Mouse (Mus musculus): ENCODE measurements around the gene 2010300C02Rik. TPM values are rescaled to one million over a fixed set of nuclear protein-coding genes. Genes with fewer than 3 reads are reported as not detected.

Gene 2010300C02Rik
- polyA plus RNA-seq, 1 experiment: 26.2 TPM

DNA sequence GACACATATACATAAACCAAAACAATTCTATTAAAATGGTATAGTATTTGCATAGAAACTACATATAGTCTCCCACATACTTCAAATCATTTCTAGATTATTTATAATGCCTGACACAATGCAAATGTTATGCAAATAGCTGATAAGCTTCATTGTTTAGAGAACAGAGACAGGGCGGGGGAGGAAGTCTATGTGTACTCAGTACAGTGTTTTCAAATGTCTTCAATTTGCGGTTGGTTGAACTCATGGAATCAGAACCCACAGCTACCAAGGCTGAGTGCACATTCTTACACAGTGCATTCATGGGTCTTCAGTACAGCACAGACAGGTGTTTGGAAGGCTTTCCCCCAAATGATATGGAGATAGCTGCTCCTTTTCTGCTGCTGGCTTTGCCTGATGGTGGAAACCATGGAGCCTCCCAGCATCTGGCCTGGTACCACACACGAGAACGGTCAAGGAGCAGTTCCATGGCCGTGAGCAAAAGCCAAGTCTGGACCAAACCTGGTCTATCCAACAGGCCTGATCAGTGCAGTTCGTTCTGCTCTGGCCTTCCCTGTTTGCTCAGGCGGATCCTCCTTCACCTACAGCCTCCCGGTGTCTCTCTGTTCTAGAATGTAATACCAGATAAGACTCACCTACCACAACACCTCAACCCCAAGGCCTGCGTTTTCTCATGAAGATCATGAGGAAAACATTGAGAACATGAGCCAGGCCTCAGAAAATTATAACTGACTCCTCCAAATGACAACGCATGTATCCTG, 8.1 kb downstream of the 2010300C02Rik start:
- DNase-seq (ENCODE audit: low read depth): no peak

DNA sequence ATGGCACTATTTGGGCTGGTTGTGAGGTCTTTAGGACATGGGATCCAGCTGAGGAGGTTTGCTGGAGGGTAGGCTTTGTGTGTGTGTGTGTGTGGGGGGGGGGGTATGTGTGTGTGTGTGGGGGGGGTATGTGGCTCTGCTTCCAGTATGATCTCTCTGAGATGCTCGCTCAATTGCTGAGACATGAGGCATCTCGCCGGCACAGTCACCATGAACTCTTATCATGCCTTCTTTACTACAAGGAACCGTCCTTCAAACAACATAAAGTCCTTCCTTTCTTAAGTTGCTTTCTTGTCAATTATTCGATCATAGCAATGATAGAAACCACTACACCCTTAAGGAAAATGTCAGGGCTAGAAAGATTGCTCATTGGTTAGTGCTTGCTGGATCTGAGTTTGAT, 8.8 kb downstream of the 2010300C02Rik start:
- no peak for DNase-seq (ENCODE audit: low read depth)

DNA sequence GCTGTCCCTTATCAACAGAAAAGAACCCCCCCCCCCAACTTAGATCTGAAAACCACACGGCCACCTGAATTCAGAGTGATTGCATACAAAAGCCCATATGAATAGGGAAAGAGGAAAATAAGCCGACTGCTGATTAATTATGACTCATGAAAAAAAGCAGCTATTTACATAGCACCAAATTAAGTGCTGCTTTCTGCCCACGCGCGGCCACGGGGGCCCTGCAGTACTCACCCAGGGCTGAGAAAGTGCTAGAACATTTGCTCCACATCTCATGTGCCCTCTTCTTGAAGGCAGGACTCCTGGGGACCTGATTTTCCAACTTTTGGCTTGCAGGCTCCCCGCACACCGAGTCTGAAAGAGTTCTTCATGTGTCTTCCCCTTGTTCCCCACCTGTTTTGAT, 10.1 kb downstream of the 2010300C02Rik start:
- DNase-seq (ENCODE audit: low read depth): no peak

DNA sequence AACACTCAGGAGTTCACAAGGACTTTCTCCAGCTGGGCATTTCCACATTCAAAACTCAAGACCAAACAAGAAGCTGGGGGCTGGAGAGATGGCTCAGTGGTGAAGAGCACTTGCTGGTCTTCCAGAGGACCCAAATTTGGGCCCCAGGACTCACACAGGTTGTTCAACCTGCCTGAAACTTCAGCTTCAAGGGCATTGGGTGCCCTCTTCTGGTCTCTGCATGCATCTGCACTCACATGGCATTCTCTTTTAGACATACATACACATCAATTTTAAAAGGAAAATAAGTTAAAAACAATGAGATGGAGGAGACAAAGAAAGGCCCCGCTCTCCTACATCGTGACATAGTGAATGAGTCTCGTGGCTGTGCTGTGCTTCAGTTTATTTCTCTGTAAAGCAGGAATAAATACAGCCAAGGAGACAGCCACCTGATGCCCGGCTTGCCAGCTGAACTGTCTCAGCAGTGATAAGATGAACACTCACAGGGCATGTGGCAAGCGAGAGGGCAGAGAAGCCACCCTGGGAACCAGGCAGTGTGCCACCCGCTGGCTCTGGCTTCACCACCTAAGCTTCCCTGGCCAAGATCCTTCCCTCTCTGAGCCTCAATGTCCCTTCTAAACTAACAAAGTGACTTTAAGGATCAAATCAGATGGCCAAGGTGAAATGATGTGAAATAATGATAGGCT, 11.5 kb downstream of the 2010300C02Rik start:
- no peak for DNase-seq (ENCODE audit: low read depth)

DNA sequence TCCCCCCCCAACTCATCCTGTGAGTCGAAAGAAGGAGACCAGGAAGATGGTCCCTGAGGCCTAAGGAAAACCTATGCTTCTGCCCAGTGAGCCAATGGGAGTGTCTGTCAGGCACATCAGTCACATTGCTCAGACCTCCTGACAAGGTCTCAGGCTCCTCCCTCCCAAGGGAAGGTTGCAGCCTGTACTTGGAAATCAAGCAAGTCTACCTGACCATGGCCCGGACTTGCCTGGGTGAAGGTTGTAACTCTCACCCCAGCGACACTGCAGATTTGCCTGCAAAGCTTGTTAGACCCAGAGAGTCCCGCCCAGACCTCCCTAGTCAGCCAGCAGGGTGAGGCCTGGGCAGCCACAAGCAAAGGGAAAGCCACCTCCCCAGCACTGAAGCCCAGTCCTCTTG, 17.6 kb downstream of the 2010300C02Rik start:
- no peak for DNase-seq (ENCODE audit: low read depth)

DNA sequence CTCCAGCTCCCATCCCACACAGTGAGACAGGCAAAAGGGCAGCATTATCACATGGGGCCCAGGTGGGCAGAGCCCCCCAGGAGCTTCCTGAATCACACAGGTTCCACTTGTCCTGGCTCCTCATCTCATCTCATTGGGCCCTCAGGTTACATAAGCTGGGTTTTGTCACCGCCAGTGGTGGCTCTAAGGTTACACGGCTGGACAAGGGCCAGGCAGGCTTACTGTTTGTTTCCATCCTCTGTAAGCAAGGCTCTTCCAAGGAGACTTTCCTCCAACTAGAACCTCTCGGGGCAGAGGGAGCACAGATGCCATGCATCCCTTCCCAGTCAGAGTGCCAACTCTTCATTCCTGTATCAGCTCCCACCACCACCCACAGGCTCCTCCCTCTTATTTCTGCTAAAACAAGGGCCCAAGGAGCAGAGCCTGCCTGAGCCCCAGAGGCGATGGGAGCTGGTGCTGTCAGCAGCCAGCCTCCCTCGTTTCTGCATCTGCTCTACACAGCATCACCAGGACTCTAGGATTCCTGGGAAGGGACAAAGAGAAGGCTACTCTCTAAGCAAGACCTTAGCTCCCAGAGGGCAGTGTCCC, 20.9 kb downstream of the 2010300C02Rik start:
- no peak for DNase-seq (ENCODE audit: low read depth)

DNA sequence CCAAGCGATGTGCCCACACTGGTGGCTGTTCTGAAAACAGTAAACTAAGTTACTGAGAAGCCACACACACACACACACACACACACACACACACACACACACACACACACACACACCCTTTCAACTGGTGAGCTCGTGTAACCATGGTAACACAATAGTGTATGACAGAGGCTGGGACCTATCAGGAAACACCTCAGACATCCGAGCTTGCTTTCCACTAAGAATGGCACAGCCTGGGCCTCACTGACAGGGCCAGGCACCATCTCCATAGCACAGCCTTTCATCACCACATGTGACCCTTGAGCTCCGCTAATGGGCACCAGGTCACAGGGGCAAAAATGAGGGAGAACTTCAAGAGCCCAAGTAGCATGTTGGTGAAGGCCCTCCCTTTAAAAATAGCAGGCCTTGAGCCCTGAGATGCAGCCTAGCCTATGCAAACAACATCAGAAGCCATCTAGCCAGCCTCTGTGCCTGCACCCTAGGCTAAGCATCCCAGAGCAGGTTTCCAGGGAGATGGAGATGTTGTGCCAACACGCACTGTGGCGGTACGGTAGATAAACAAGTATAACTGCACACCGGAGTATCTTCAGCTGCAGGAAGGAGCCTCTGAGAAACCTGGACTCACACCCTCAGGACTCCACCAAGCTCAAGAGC, 21.6 kb downstream of the 2010300C02Rik start:
- DNase-seq (ENCODE audit: low read depth): no peak

DNA sequence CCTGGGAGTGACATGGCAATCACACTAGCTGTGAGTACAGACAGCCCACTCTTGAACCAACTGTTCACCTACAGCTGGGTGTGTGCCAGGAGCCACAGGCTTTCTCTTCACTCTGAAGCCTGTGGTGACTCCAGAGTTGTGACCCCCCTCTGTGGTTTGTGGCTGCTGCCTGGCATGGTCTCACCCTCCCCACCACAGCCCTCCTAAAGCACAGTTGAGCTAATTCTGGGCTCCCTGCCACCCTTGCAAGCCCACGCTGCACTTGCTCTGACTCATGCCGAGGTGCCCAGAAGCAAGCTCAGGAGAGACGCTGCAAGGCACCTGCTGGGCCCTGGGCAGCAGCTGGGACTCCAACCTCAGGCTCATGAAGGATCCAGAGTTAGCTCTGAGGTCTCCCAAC, 23.0 kb downstream of the 2010300C02Rik start:
- no peak for DNase-seq (ENCODE audit: low read depth)

DNA sequence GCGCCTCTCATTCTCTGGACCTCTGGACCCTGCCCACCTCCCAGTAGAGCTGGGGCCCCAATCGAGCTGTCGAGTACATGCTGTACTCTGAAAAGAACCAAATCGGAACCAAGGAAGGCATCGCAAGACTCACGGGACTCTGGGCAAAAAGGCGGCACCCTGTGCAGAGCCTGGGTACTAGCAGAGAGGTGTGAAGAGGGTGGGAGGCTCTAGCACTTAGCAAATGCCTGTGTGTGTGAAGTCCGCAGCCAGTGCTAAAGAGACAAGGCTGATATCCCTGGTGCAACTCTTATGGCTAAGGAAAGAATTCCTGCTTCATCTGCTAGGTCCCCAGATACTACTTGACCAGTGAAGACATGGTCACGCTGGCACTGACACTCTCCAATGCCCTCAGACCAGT, 24.2 kb downstream of the 2010300C02Rik start:
- no peak for DNase-seq (ENCODE audit: low read depth)

DNA sequence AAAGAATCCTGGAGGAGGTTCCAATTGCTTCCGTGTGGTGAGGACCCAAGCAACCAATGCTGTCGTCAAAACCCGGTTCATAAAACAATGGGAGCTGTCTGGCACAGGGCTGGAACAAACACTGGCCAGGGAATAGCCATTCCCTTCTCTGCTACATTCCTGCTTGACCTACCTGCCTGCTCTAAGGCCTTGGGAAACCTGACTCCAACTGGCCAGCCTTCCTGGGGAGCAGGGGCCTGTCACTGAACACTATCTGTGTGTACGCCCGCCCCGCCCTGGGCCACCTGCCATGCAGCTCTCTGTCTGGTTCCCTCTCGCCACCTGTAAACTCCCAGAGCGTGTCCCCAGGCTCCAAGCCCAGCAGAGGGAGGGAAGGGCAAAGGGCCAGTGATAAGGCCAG, 25.5 kb downstream of the 2010300C02Rik start:
- no peak for DNase-seq (ENCODE audit: low read depth)

DNA sequence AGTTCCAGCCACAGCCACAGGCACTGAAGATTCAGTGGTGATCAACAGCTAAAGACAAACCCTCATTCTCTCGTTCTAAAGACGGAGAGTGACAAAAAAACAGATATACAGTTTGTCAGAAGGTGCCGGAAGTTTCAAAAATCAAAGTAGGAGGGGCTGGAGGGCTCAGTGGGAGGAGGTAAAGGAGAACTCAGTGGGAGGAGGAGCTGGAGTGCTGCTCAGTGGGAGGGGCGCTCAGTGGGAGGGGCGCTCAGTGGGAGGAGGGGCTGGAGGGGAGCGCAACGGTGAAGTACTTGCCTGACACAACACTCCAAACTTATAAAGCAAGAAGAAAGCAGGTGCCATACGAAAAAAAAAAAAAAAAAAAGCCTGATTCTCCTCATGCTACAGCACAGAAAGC, 28.7 kb downstream of the 2010300C02Rik start:
- DNase-seq (ENCODE audit: low read depth): no peak

DNA sequence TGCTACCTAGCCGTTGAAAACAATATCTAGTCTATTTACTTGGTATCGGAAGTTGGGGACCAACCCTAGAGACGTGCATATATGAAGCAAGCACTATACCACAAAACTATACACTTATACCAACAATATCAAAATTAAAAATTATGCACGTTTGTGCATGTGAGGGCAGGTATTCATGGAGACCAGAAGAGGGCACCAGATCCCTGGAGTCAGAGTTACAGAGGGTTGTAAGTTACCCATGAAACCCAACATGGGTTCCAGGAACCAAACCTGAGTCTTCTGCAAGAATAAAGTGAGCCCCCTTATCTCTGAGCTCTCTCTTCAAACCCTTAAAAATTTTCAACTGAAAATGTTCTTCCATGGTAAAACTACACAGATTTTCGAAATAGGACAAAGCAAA, 29.2 kb downstream of the 2010300C02Rik start:
- no peak for DNase-seq (ENCODE audit: low read depth)

DNA sequence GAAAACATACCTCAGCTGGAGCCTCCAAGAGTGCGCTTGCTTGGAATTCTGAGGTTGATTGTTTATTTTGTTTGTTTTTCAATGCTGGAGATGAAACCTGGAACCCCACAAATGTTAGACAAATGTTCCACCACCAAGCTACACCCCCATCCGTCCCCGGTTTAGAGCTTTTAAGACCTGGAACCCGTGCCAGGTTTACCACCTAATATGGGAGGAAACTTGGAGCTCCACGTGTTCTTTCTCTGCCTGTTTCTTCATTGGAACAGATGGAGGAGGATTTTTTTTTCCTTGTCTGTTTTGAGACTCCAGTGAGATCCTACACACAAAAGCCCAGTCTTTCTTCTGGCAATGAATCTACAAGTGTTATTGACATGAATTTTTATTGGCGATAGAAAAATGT, 30.2 kb downstream of the 2010300C02Rik start:
- no peak for DNase-seq (ENCODE audit: low read depth)

DNA sequence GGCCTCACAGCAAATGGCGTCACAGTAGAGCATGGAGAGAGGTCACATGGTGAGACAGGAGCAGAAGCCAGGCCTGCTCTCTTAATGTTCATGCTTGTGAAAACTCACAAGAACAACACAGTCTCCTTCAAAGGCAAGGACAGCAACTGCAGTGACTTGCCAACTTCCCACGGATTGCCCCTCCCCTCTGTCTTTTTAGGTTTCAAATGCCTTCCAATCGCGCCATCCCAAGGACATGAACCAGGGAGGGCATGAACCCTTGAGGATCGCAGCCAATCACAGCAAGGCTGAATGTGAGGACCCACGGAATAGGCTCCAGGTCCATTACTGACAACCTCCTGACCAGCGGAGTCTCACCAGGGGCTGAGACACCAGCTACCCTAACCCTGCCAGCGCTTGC, 31.5 kb downstream of the 2010300C02Rik start:
- DNase-seq (ENCODE audit: low read depth): no peak

DNA sequence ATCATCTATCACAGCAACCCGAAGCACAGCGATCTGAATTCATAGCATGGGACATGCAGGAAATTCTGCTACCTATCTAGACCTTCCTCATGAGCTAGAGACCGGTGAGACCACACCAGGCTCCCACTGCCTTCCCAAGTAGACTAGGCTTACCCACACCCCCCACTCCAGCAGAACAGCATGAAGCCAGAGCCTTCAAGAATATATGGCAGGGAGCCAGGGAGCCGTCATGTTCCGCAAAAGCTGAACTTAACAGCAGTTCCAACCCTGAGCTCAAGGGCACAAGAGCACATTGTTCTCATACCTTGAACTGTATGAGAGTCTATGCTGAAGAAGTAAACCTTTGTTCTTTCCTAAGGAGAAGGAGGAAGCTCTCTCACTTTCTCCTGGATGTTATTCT, 32.4 kb downstream of the 2010300C02Rik start:
- DNase-seq (ENCODE audit: low read depth): no peak

DNA sequence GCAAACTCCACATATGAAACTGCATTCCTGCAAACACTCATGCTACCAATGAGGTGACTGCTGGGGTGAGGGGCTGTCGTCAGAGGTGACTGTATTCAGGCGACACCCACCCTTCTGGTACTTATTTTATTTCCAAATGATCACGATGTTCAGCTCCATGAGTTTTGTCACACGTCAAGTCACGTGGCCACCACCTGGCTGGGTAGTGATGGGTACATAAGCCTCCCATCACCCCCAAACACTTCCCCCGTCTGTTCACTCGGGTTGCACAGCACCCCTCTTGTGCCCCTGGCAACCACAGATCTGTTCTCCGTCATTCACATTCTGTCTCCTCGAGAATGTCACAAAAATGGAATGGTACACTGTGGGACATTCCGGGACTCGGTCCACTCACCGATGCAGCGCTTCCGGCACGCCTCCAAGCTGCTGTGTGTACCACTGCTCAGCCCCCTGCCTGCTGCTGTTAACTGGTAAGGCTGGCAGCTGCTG, 32.9 kb downstream of the 2010300C02Rik start:
- DNase-seq (ENCODE audit: low read depth): no peak

DNA sequence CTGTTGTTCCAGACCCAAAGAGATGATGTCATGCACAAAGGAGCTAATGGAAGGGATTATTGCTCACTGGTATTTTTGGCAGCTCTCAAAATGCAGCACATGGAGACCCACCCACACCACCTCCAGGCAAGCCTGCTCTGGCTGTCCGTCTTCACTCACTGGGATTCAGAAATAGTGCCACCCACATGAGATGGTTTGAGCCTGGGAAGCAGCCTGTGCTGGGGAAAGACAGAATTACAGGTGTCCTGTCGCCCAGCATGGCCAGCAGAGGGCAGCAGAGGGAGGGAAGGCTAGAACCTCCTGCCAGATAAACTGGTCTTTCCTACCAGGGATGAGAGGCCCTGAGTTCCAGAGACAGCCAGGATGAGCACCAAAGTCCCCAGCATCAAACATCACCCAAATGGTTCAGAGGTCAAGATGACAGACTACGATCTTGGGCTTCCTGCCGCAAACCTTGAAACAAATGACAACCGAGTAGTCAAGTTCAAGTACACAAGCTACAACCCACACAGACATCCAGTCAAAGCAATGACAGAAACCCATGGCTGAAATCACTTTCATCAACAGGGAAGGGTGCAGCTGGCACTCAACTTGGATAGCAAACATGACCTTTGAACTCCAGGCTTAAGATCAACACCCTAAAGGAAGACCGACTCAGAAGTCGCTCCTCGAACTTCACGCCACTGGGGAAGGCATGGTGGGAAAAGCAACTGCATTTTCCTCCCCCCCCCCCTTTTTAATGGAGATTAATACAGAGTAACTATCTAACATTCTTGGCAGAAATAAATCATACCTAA, 41.4 kb downstream of the 2010300C02Rik start:
- DNase-seq (ENCODE audit: low read depth): peak; percentile 78

DNA sequence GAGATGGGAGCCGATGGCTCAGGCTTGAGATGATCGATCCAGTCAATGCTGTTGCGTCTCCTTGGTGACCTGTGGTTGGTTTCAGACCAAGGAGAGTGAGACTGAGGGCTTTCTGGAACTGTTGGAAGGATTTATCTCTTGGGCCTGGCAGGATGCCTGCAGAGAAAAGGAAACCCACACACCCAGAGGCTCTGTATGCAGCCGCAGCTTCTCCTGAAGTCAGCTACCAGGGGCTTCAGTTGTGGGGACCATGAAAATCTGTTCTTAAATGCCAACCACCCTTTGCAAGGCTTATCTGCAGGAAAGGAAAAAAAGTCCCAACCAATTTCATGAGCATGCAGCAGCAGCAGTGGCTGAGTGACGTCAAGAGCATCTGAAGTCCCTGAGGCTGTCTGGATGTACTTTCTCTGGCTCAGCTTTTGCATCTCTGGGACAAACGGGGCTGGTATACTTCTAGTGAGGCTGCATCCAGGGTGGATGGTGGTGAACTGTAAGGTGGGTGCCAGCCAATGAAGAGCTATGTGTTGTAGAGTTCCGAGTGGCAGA, 42.8 kb downstream of the 2010300C02Rik start:
- no peak for DNase-seq (ENCODE audit: low read depth)

DNA sequence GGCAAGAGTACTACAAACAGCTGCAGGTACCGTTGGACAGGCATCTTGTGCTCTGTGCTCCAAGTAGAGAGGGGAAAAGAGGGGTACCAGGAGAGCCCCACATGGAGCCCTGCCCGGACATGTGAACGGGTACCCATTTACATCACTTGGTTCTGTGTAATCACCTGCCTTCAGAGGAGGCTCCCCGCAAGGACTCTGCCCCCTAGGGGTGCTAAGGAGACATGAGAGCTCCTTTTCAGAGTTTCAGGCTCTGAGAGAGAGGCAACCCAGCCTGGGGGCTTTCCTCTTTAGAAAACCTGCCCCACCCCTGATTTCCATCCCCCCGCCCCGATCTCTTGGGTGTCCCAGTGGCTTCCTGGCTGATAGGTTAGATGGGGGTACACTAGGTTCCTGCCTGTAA, 44.4 kb downstream of the 2010300C02Rik start:
- no peak for DNase-seq (ENCODE audit: low read depth)

DNA sequence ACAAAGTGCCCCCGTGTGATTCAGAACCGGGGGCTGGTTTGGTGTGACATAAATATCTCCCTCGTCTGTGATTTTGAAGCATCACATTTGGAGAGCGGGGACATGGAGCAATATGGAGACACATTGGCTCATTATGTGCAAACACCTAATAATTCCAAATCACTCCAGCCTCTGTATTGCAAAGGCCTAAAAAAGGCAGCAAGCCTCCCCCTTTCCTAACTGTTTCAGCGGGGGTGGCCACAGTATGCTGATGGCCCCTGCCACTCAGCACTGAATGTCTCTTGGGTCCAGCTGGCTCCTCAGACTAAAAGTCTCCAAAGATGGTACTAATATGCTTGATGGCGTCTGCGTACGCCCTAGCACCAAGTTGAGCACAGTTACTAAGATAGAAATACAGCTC, 45.6 kb downstream of the 2010300C02Rik start:
- no peak for DNase-seq (ENCODE audit: low read depth)

DNA sequence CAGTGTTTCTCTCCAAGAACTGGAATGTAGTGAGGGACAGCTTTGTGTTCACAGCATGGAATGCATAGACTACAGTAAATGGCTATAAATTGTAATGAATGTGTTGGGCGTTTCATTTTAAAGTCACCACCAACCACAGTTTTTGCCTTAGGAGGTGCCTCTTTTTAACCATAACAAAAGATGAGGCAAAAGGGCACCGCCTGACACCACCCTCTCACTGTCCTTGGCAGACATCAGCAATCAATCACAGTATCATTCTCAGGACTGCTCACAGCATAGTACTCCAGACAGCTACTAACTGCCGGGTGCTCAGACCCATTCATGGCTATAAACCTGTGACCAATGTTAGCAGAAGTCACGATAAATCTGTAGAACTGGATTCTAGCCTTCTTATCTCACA, 48.6 kb downstream of the 2010300C02Rik start:
- DNase-seq (ENCODE audit: low read depth): no peak
